Mouse (Mus musculus) cerebellum, adult 2 months (tissue): ENCODE data around the gene Klhl32.

ENCODE experiments used
- CTCF ChIP-seq: fragments of 200-500 bp; IDR thresholded peaks from 2 replicates; pipeline ENCODE4 v1.5.1; 2011; ENCODE audit warnings: low read depth, mild to moderate bottlenecking, control low read depth, low read length, moderate library complexity, borderline replicate concordance; ENCODE audit not compliant: insufficient read depth
- POLR2A ChIP-seq: fragments of 200-500 bp; IDR thresholded peaks from 2 replicates; pipeline ENCODE4 v1.6.1; 2011; ENCODE audit warnings: low read length, control low read depth, borderline replicate concordance; ENCODE audit not compliant: insufficient read depth

DNA sequence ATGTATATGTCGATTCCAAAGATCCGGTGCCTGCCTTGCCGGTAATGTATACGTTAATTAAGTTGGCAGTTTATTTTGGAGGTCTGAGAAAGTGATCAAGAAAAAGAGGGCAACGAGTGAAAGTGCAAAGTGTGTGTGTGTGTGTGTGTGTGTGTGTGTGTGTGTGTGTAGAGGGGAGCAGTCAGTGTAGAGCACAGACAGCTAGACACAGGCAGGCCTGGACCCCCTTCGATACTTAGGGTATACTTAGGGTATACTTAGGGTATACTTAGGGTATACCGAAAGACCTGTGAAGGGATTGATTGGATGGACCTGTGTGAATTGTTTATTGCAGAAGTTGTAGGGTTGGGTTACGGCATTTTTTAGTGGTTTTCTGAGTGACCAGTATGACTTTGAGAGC is 47.7 kb upstream of the Klhl32 start:
- no peak for TF ChIP-seq CTCF
- TF ChIP-seq POLR2A: no peak
